20 mouse cellular contexts compared by ENCODE assay signal in the genomic region with DNA sequence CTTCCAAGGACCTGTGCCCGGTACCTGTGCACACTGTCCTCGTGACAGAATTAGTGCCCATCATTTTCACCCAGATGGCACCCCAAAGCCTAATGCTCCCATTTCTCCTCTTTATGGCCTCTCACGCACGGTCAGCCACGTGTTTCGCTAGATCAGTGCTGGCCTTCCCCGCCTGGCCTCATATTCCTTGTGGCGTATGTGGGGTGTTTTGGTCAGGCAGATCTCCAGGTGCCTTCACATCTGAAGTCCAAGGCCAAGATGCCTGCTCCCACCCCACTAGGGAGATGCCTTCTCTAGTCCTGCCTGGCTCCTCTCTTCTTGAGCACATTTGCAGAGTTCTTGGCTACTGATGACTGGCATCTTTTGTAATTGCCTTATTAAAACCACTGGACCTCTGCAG.
DNase-seq lines count a peak whose midpoint lies in the region; ATAC-seq and TF ChIP-seq lines count a peak whose summit lies in the region.
"Had no signal": no experiment of that assay in that cellular context is flagged by ENCODE, and none has a peak within 500 bp of the region (broad histone marks: within the 10 kb centered on the region; RNA-seq: fewer than 3 reads in every experiment).

No protein-coding gene starts in this region.

- DNase-seq in forebrain, embryonic 11.5 days (ENCODE audit: low spot score), result peak; percentile 19
- DNase-seq in hindbrain, postnatal 0 days (ENCODE audit: low spot score), result no peak
- no peak for DNase-seq in hindbrain, embryonic 11.5 days (ENCODE audit: low spot score)
- no peak for DNase-seq in neural tube, embryonic 10.5 days (ENCODE audit: extremely low spot score, low spot score)
- no peak for DNase-seq in lung, postnatal 14 days
- DNase-seq: adrenal gland, adult 8-10 months; adrenal gland, postnatal 36 days; B cell, adult 2 months; cerebellum, adult 2 months; cerebellum, postnatal 10 days; gastrocnemius, postnatal 10 days; heart, adult 2 months had no signal

- H3K27ac ChIP-seq in forebrain, embryonic 11.5 days (ENCODE audit: low read depth, low read length), result no peak overlapping the region
- no peak overlapping the region for H3K27ac ChIP-seq in forebrain, embryonic 13.5 days
- no peak overlapping the region for H3K27ac ChIP-seq in hindbrain, postnatal 0 days
- H3K27ac ChIP-seq in hindbrain, embryonic 11.5 days (ENCODE audit: low read depth, low read length), result no peak overlapping the region
- H3K27ac ChIP-seq in neural tube, embryonic 12.5 days, result no peak overlapping the region
- H3K27ac ChIP-seq: embryonic facial prominence, embryonic 10.5 days; forebrain, embryonic 15.5 days; heart, adult 2 months; hindbrain, embryonic 10.5 days had no signal

- no peak overlapping the region for H3K4me3 ChIP-seq in forebrain, embryonic 11.5 days (ENCODE audit: low read depth, low read length)
- H3K4me3 ChIP-seq in forebrain, embryonic 13.5 days, result no peak overlapping the region
- H3K4me3 ChIP-seq in hindbrain, postnatal 0 days (ENCODE audit: low read length), result no peak overlapping the region
- H3K4me3 ChIP-seq in hindbrain, embryonic 11.5 days (ENCODE audit: low read depth, low read length), result no peak overlapping the region
- no peak overlapping the region for H3K4me3 ChIP-seq in neural tube, embryonic 12.5 days
- H3K4me3 ChIP-seq: embryonic facial prominence, embryonic 10.5 days; forebrain, embryonic 15.5 days; heart, adult 2 months; heart, embryonic 12.5 days; hindbrain, embryonic 10.5 days had no signal

- ATAC-seq in forebrain, embryonic 11.5 days (replicated peaks; ENCODE audit: low FRiP score), result no peak
- ATAC-seq in forebrain, embryonic 13.5 days, result no peak
- ATAC-seq in hindbrain, postnatal 0 days, result peak; percentile 39; the same call in 1 of the 2 replicates
- ATAC-seq in hindbrain, embryonic 11.5 days (ENCODE audit: low FRiP score), result no peak
- peak; percentile 41; the same call in 1 of the 2 replicates for ATAC-seq in neural tube, embryonic 12.5 days (ENCODE audit: low FRiP score, low read depth)
- ATAC-seq: CD4-positive, CD25-positive, alpha-beta regulatory T cell, adult 4 months; forebrain, embryonic 15.5 days had no signal

- no peak overlapping the region for H3K9ac ChIP-seq in forebrain, embryonic 11.5 days (ENCODE audit: low read length)
- no peak overlapping the region for H3K9ac ChIP-seq in forebrain, embryonic 13.5 days
- no peak overlapping the region for H3K9ac ChIP-seq in hindbrain, postnatal 0 days (replicated peaks; ENCODE audit: low read length)
- H3K9ac ChIP-seq in hindbrain, embryonic 11.5 days (ENCODE audit: low read depth, low read length), result no peak overlapping the region
- H3K9ac ChIP-seq in neural tube, embryonic 12.5 days, result no peak overlapping the region
- H3K9ac ChIP-seq: forebrain, embryonic 15.5 days; heart, embryonic 12.5 days had no signal

- 89% methylated on average over 8 of the region's 8 CpGs for WGBS in forebrain, embryonic 11.5 days
- 93% methylated on average over 8 of the region's 8 CpGs for WGBS in forebrain, embryonic 13.5 days
- WGBS in hindbrain, postnatal 0 days, result 91% methylated on average over 8 of the region's 8 CpGs
- 89% methylated on average over 8 of the region's 8 CpGs for WGBS in hindbrain, embryonic 11.5 days
- WGBS in neural tube, embryonic 12.5 days, result 75% methylated on average over 8 of the region's 8 CpGs

- H3K4me2 ChIP-seq in forebrain, embryonic 11.5 days (ENCODE audit: low read depth, low read length, severe bottlenecking), result no peak overlapping the region
- H3K4me2 ChIP-seq in forebrain, embryonic 13.5 days, result no peak overlapping the region
- H3K4me2 ChIP-seq in hindbrain, postnatal 0 days (ENCODE audit: low read depth, low read length), result no peak overlapping the region
- no peak overlapping the region for H3K4me2 ChIP-seq in hindbrain, embryonic 11.5 days (replicated peaks; ENCODE audit: low read depth, low read length)
- no peak overlapping the region for H3K4me2 ChIP-seq in neural tube, embryonic 12.5 days (replicated peaks)
- H3K4me2 ChIP-seq: forebrain, embryonic 15.5 days; heart, embryonic 12.5 days had no signal

- H3K9me3 ChIP-seq in forebrain, embryonic 11.5 days (ENCODE audit: control insufficient read depth, low read length), result no peaks in the 10 kb centered on the region
- H3K9me3 ChIP-seq in forebrain, embryonic 13.5 days (replicated peaks), result no peaks in the 10 kb centered on the region
- no peaks in the 10 kb centered on the region for H3K9me3 ChIP-seq in hindbrain, postnatal 0 days (ENCODE audit: low read length)
- no peaks in the 10 kb centered on the region for H3K9me3 ChIP-seq in hindbrain, embryonic 11.5 days (ENCODE audit: control insufficient read depth, low read length)
- no peaks in the 10 kb centered on the region for H3K9me3 ChIP-seq in neural tube, embryonic 12.5 days
- H3K9me3 ChIP-seq: embryonic facial prominence, embryonic 10.5 days; forebrain, embryonic 15.5 days; G1E; heart, embryonic 12.5 days; hindbrain, embryonic 10.5 days had no signal

- H3K36me3 ChIP-seq in forebrain, embryonic 11.5 days (ENCODE audit: control insufficient read depth, insufficient read depth, low read length), result no peaks in the 10 kb centered on the region
- no peaks in the 10 kb centered on the region for H3K36me3 ChIP-seq in forebrain, embryonic 13.5 days (ENCODE audit: poor library complexity, severe bottlenecking)
- no peaks in the 10 kb centered on the region for H3K36me3 ChIP-seq in hindbrain, postnatal 0 days (ENCODE audit: insufficient read depth, low read length)
- H3K36me3 ChIP-seq in hindbrain, embryonic 11.5 days (ENCODE audit: control insufficient read depth, insufficient read depth, low read length), result no peaks in the 10 kb centered on the region
- no peaks in the 10 kb centered on the region for H3K36me3 ChIP-seq in neural tube, embryonic 12.5 days
- H3K36me3 ChIP-seq: embryonic facial prominence, embryonic 10.5 days; forebrain, embryonic 15.5 days; G1E; heart, embryonic 12.5 days; hindbrain, embryonic 10.5 days had no signal

- no peaks in the 10 kb centered on the region for H3K27me3 ChIP-seq in forebrain, embryonic 11.5 days (ENCODE audit: control insufficient read depth, insufficient read depth, low read length)
- H3K27me3 ChIP-seq in forebrain, embryonic 13.5 days, result no peaks in the 10 kb centered on the region
- H3K27me3 ChIP-seq in hindbrain, postnatal 0 days (ENCODE audit: insufficient read depth, low read length), result no peaks in the 10 kb centered on the region
- no peaks in the 10 kb centered on the region for H3K27me3 ChIP-seq in hindbrain, embryonic 11.5 days (ENCODE audit: control insufficient read depth, insufficient read depth, low read length)
- no peaks in the 10 kb centered on the region for H3K27me3 ChIP-seq in neural tube, embryonic 12.5 days (replicated peaks)
- H3K27me3 ChIP-seq: forebrain, embryonic 15.5 days; heart, embryonic 12.5 days had no signal

- no peak for TF ChIP-seq CTCF in hindbrain, postnatal 0 days (IDR thresholded peaks at IDR 0.05; ENCODE audit: low read depth)

- no peaks in the 10 kb centered on the region for H3K4me1 ChIP-seq in forebrain, embryonic 11.5 days (replicated peaks; ENCODE audit: control insufficient read depth, insufficient read depth, low read length)
- H3K4me1 ChIP-seq in forebrain, embryonic 13.5 days, result no peaks in the 10 kb centered on the region
- H3K4me1 ChIP-seq in hindbrain, postnatal 0 days (ENCODE audit: insufficient read depth, low read length), result no peaks in the 10 kb centered on the region
- no peaks in the 10 kb centered on the region for H3K4me1 ChIP-seq in hindbrain, embryonic 11.5 days (replicated peaks; ENCODE audit: control insufficient read depth, insufficient read depth, low read length)
- no peaks in the 10 kb centered on the region for H3K4me1 ChIP-seq in neural tube, embryonic 12.5 days
- H3K4me1 ChIP-seq: forebrain, embryonic 15.5 days; hindbrain, embryonic 10.5 days had no signal

Comparison
In these comparisons a context has a peak if more than half of its experiments do, and no peak if none do; other contexts are left out.
1. ATAC-seq: peak in hindbrain, postnatal 0 days (single experiment) and neural tube, embryonic 12.5 days (single experiment); none in forebrain, embryonic 11.5 days (single experiment), forebrain, embryonic 13.5 days (single experiment) and hindbrain, embryonic 11.5 days (single experiment).